Mouse (Mus musculus) limb, embryonic 14.5 days (tissue): ENCODE results near the gene Ywhag. TPM values are rescaled to one million over a fixed set of nuclear protein-coding genes. Genes with fewer than 3 reads are reported as not detected.
A peak's percentile ranks its signal among the peaks of the same experiment; 100 is the strongest.

Source experiments
- ATAC-seq: fragments of 200-750 bp; cut with Nextera tagmentation; 2 replicates; pipeline ENCODE4 v1.8.0; 2017; ENCODE audit warnings: low read depth, moderate number of reproducible peaks, moderate TSS enrichment; ENCODE audit not compliant: low FRiP score
- DNase-seq: peaks from one replicate; pipeline ENCODE4 v3.0.0-alpha.2; 2015; ENCODE audit warnings: low spot score
- H3K27ac ChIP-seq: fragments of 300-500 bp; sonication (generic); replicated peaks from 2 replicates; pipeline ENCODE4 v1.5.1; 2014; ENCODE audit warnings: low read depth, mild to moderate bottlenecking, low read length, moderate library complexity, mixed read lengths
- H3K27me3 ChIP-seq: fragments of 300-500 bp; sonication (generic); 2 replicates; pipeline ENCODE4 v1.6.1; 2014; ENCODE audit warnings: low read length, mixed read lengths; ENCODE audit not compliant: control insufficient read depth, insufficient read depth
- H3K36me3 ChIP-seq: fragments of 300-500 bp; sonication (generic); 2 replicates; pipeline ENCODE4 v1.6.1; 2014; ENCODE audit warnings: mild to moderate bottlenecking, low read length, moderate library complexity, mixed read lengths; ENCODE audit not compliant: control insufficient read depth, insufficient read depth
- H3K4me1 ChIP-seq: fragments of 300-500 bp; sonication (generic); 2 replicates; pipeline ENCODE4 v1.6.1; 2014; ENCODE audit warnings: antibody characterized with exemption, low read length, mixed read lengths; ENCODE audit not compliant: control insufficient read depth, insufficient read depth
- H3K4me2 ChIP-seq: fragments of 300-500 bp; sonication (generic); replicated peaks from 2 replicates; pipeline ENCODE4 v1.6.1; 2014; ENCODE audit warnings: low read depth, mild to moderate bottlenecking, low read length, moderate library complexity; ENCODE audit not compliant: severe bottlenecking
- H3K4me3 ChIP-seq: fragments of 300-500 bp; sonication (generic); replicated peaks from 2 replicates; pipeline ENCODE4 v1.5.1; 2014; ENCODE audit warnings: low read length
- H3K9ac ChIP-seq: fragments of 300-500 bp; sonication (generic); 2 replicates; pipeline ENCODE4 v1.6.1; 2014; ENCODE audit warnings: mild to moderate bottlenecking, low read depth, low read length, moderate library complexity; ENCODE audit not compliant: severe bottlenecking
- H3K9me3 ChIP-seq: fragments of 300-500 bp; sonication (generic); 2 replicates; pipeline ENCODE4 v1.6.1; 2016; ENCODE audit warnings: low read length; ENCODE audit not compliant: control insufficient read depth
- POLR2A ChIP-seq: fragments of 200-500 bp; IDR thresholded peaks from 2 replicates; pipeline ENCODE4 v1.8.0; 2012; ENCODE audit warnings: inconsistent platforms, mild to moderate bottlenecking, moderate library complexity, borderline replicate concordance; ENCODE audit not compliant: insufficient read depth, insufficient read length; ENCODE audit errors: extremely low read depth
- WGBS: fragments of 180-500 bp; shearing (Covaris S2); extraction: QIAGEN DNeasy Blood & Tissue Kit; methylation state at CpG from one replicate; pipeline ENCODE4 v1.1.7; 2014; 5-methylcytosine and 5-hydroxymethylcytosine counted together
- polyA plus RNA-seq, 2 experiments: library from polyadenylated mRNA; depleted of rRNA in 1 of 2; stranded (reverse) in 1 of 2; unstranded in 1 of 2; fragments of >200 nt; fragmentation: Nextera tagmentation in 1 of 2; extraction: Ambion mirVana in 1 of 2; gene quantifications; 2 replicates each; pipeline versions ENCODE4 v1.2.1 to v1.2.3; 2012 to 2014

Gene Ywhag
- polyA plus RNA-seq, 2 experiments = 72.9 to 83.6 TPM

GRCm38 (mm10) chr5:135888405-135889215 is 45.8 kb downstream of the Ywhag start:
- no peak; the same call in 1 of the 2 replicates for ATAC-seq
- Histone ChIP-seq H3K4me3 (peak overlapping the region; percentile 34), H3K27ac (no peak overlapping the region), H3K27me3 (peaks cover 28% of the 10 kb centered on the region; the same call in 1 of the 2 replicates), H3K36me3 (no peaks in the 10 kb centered on the region), H3K9me3 (no peaks in the 10 kb centered on the region), H3K4me1 (peaks cover 11% of the 10 kb centered on the region; the same call in 1 of the 2 replicates), H3K4me2 (peak overlapping the region; percentile 42), H3K9ac (peak overlapping the region; percentile 34)
- no peak for TF ChIP-seq POLR2A
- DNase-seq = no peak
- 3% methylated on average over 30 of the region's 30 CpGs for WGBS

- H3K4me3 ChIP-seq = peak within 1 kb of the TSS; percentile 34
- H3K36me3 ChIP-seq = no peaks in the 10 kb centered on the region
- WGBS = under 1% methylated on average over 24 of the region's 24 CpGs
- H3K4me1 ChIP-seq = peaks cover 11% of the 10 kb centered on the region; the same call in 1 of the 2 replicates
- peak within 1 kb of the TSS; percentile 45 for H3K9ac ChIP-seq
- H3K27me3 ChIP-seq = peaks cover 28% of the 10 kb centered on the region; the same call in 1 of the 2 replicates
- no peak for TF ChIP-seq POLR2A
- peak within 1 kb of the TSS; percentile 56 for H3K4me2 ChIP-seq
- H3K27ac ChIP-seq = no peak within 1 kb of the TSS
- ATAC-seq (peak; percentile 76), DNase-seq (peak; percentile 81)
- no peaks in the 10 kb centered on the region for H3K9me3 ChIP-seq
These were observed 46.7 kb downstream of the Ywhag start, which contains the start of gene Hspb1 for GRCm38 (mm10) chr5:135887675-135888102. Gene Hspb1, plus strand, starts transcription at chr5:135887919.

- H3K36me3 ChIP-seq = no peaks in the 10 kb centered on the region
- H3K4me1 ChIP-seq = peaks cover 14% of the 10 kb centered on the region
- ATAC-seq = no peak
- whole genome bisulfite sequencing = 64% methylated on average over 6 of the region's 6 CpGs
- H3K27ac ChIP-seq = no peak overlapping the region
- peaks cover 19% of the 10 kb centered on the region; the same call in 1 of the 2 replicates for H3K27me3 ChIP-seq
- no peak overlapping the region for H3K4me2 ChIP-seq
- no peak for DNase-seq
- no peak overlapping the region for H3K9ac ChIP-seq
- no peak for TF ChIP-seq POLR2A
- H3K9me3 ChIP-seq = no peaks in the 10 kb centered on the region
- no peak overlapping the region for H3K4me3 ChIP-seq
These were observed 49.8 kb downstream of the Ywhag start for GRCm38 (mm10) chr5:135884641-135885040.

GRCm38 (mm10) chr5:135879449-135880158 is 54.8 kb downstream of the Ywhag start:
- ATAC-seq = peak; percentile 70
- H3K36me3 ChIP-seq = no peaks in the 10 kb centered on the region
- H3K4me2 ChIP-seq = no peak overlapping the region
- H3K27ac ChIP-seq = no peak overlapping the region
- no peak overlapping the region for H3K9ac ChIP-seq
- H3K27me3 ChIP-seq = no peaks in the 10 kb centered on the region
- peak; percentile 67 for DNase-seq
- peaks cover 10% of the 10 kb centered on the region for H3K4me1 ChIP-seq
- no peak overlapping the region for H3K4me3 ChIP-seq
- WGBS = 44% methylated on average over 13 of the region's 13 CpGs
- no peak for TF ChIP-seq POLR2A
- H3K9me3 ChIP-seq = no peaks in the 10 kb centered on the region

GRCm38 (mm10) chr5:135877831-135878231 is 56.6 kb downstream of the Ywhag start:
- ATAC-seq (peak; percentile 30; the same call in 1 of the 2 replicates), DNase-seq (peak; percentile 78)
- no peaks in the 10 kb centered on the region for H3K36me3 ChIP-seq
- H3K9me3 ChIP-seq = no peaks in the 10 kb centered on the region
- no peaks in the 10 kb centered on the region for H3K27me3 ChIP-seq
- peak overlapping the region; percentile 37 for H3K4me3 ChIP-seq
- peaks cover 10% of the 10 kb centered on the region for H3K4me1 ChIP-seq
- H3K9ac ChIP-seq = peak overlapping the region; percentile 25
- TF ChIP-seq POLR2A = no peak
- H3K4me2 ChIP-seq = peak overlapping the region; percentile 50
- WGBS = under 1% methylated on average over 16 of the region's 16 CpGs
- no peak overlapping the region for H3K27ac ChIP-seq
